Mouse (Mus musculus) hindbrain, embryonic 14.5 days (tissue): ENCODE measurements at regions not wholly inside any gene's neighbourhood (a gene's known extent, or its start where the extent isn't known, plus 50 kb on each side); places are given as distances from the start of the nearest gene placed in this dataset.

Source experiments
- ATAC-seq: fragments of 200-750 bp; cut with Nextera tagmentation; 2 replicates; pipeline ENCODE4 v1.8.0; 2017; ENCODE audit warnings: moderate number of reproducible peaks, mild to moderate bottlenecking, moderate TSS enrichment, moderate library complexity; ENCODE audit not compliant: low FRiP score
- DNase-seq: peaks from one replicate; pipeline ENCODE4 v3.0.0-alpha.2; 2015; ENCODE audit warnings: low spot score
- H3K27ac ChIP-seq: fragments of 300-500 bp; sonication (generic); 2 replicates; pipeline ENCODE4 v1.5.1; 2014; ENCODE audit warnings: mild to moderate bottlenecking, moderate library complexity
- H3K27me3 ChIP-seq: fragments of 300-500 bp; sonication (generic); 2 replicates; pipeline ENCODE4 v1.6.1; 2014; ENCODE audit warnings: mild to moderate bottlenecking, low read length, mixed read lengths; ENCODE audit not compliant: control insufficient read depth, insufficient read depth
- H3K36me3 ChIP-seq: fragments of 300-500 bp; sonication (generic); replicated peaks from 2 replicates; pipeline ENCODE4 v1.6.1; 2014; ENCODE audit not compliant: control insufficient read depth, insufficient read depth
- H3K4me1 ChIP-seq: fragments of 300-500 bp; sonication (generic); replicated peaks from 2 replicates; pipeline ENCODE4 v1.6.1; 2014; ENCODE audit warnings: antibody characterized with exemption, low read length, mixed read lengths; ENCODE audit not compliant: control insufficient read depth, insufficient read depth
- H3K4me2 ChIP-seq: fragments of 300-500 bp; sonication (generic); replicated peaks from 2 replicates; pipeline ENCODE4 v1.6.1; 2014; ENCODE audit warnings: mild to moderate bottlenecking, moderate library complexity
- H3K4me3 ChIP-seq: fragments of 300-500 bp; sonication (generic); replicated peaks from 2 replicates; pipeline ENCODE4 v1.5.1; 2014; ENCODE audit warnings: mild to moderate bottlenecking, low read length
- H3K9ac ChIP-seq: fragments of 300-500 bp; sonication (generic); 2 replicates; pipeline ENCODE4 v1.6.1; 2014
- H3K9me3 ChIP-seq: fragments of 300-500 bp; sonication (generic); 2 replicates; pipeline ENCODE4 v1.6.1; 2016; ENCODE audit warnings: low read length; ENCODE audit not compliant: control insufficient read depth
- WGBS: fragments of 180-500 bp; shearing (Covaris S2); extraction: QIAGEN DNeasy Blood & Tissue Kit; methylation state at CpG from one replicate; pipeline ENCODE4 v1.1.7; 2014; 5-methylcytosine and 5-hydroxymethylcytosine counted together

DNA sequence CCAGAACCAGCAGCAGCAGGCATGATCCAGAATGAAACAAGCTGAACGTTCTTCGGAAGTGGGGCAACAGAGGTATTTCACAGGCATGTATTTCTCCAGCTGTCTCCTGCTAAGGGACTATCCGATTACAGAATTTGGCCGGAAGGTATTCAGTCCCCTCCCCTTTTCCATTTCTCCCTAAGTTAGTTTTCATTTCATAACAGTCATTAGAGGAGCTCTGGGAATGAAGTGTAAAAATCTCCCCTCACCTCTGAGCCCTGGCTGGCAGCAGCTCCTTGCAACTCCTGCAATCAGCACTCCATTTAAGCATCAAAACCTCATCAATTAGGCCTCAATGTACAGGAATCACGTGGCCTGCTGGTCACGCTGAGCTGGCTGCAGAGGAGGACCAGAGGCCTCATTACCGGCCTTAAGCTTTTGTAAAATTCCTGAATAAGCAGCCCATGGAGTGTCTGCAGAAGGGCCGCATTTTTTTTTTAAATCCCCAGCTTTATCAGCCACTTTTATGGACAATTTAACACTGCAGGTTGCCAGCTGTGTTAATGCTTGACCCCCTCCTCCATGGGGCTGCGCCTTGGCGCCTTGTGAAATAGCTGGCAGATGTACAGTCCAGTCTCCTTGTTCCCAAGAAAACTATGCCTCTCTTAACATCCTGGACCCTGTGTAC, 456.1 kb upstream of the Kirrel3 start:
- ATAC-seq (peak; percentile 76), DNase-seq (peak; percentile 31)
- Histone ChIP-seq H3K4me2 (no peak overlapping the region), H3K27ac (0 out of 2 replicates have a peak overlapping the region, but pooled peaks have one; percentile 15), H3K9ac (no peak overlapping the region), H3K4me3 (no peak overlapping the region), H3K9me3 (no peaks in the 10 kb centered on the region), H3K36me3 (no peaks in the 10 kb centered on the region), H3K4me1 (peaks cover 7% of the 10 kb centered on the region; the same call in 1 of the 2 replicates), H3K27me3 (no peaks in the 10 kb centered on the region)
- 47% methylated on average over 10 of the region's 10 CpGs for WGBS

- Histone ChIP-seq H3K4me2 (no peak overlapping the region), H3K27me3 (no peaks in the 10 kb centered on the region), H3K9ac (no peak overlapping the region), H3K4me1 (no peaks in the 10 kb centered on the region), H3K9me3 (no peaks in the 10 kb centered on the region), H3K4me3 (no peak overlapping the region), H3K27ac (no peak overlapping the region), H3K36me3 (no peaks in the 10 kb centered on the region)
- DNase-seq (peak; percentile 38), ATAC-seq (no peak)
- 68% methylated on average over 2 of the region's 2 CpGs for WGBS
Observed at GRCm38 (mm10) chr9:34054435-34054834, 431.3 kb upstream of the Kirrel3 start.
